Mouse (Mus musculus) CH12F3 (cell line): ENCODE results near the gene Ranbp17.

Source experiments
- in situ Hi-C: fragments of 300-500 bp; cut with MboI; formaldehyde crosslinking; loops from 2 replicates; pipeline ENCODE4 v1.14.3; 2020; ENCODE audit warnings: low sequenced_read_pairs

Gene Ranbp17

GRCm38 (mm10) chr11:33198351-33199116 is 315.0 kb downstream of the Ranbp17 start:
- in situ Hi-C loops, result no loop called here

DNA sequence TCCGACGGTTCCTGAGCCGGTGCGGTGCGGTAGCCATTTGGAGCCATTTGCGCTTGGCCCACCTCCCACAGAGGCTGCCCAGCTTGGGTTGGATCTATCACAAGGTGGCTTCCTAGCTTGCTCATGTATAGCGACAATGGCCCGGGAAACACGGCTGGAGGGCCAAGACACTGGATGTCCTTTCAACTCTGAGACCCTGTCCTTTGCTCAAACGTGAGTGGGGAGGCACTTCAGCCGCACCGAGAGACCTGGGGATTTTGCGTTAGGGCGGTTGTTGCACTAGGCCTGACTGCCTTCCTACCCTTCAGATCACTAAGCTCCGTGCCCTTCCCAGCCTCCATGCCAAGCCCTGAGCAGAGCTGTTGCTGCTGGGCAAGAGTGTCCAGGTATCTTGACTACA is 315.9 kb downstream of the Ranbp17 start:
- in situ Hi-C loops, result no loop called here

GRCm38 (mm10) chr11:33197133-33197514 is 316.4 kb downstream of the Ranbp17 start:
- in situ Hi-C loops, result no loop called here

GRCm38 (mm10) chr11:33196447-33197132 is 317.0 kb downstream of the Ranbp17 start:
- in situ Hi-C loops, result no loop called here

GRCm38 (mm10) chr11:33195531-33196446 is 317.8 kb downstream of the Ranbp17 start:
- in situ Hi-C loops, result no loop called here

DNA sequence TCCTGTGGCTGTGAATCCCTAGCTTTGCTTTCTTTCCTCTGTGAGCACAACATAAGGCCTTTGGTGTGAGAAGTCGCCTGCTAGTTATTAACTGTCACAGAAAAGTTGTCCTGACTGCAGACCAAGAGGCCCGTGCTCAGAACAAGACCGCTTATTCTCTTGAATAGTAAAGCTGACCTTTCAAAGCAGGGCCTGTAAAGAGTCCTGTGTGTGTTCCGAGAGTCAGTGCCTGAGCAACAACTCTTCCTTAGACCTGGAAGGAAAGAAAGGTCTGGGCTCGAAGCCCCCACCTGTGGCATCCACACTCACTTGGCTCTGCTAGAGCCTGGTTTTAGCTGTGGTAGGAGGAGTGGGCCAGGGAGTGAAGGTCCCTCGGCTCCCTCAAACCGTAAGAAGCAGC is 318.5 kb downstream of the Ranbp17 start:
- in situ Hi-C loops, result no loop called here

DNA sequence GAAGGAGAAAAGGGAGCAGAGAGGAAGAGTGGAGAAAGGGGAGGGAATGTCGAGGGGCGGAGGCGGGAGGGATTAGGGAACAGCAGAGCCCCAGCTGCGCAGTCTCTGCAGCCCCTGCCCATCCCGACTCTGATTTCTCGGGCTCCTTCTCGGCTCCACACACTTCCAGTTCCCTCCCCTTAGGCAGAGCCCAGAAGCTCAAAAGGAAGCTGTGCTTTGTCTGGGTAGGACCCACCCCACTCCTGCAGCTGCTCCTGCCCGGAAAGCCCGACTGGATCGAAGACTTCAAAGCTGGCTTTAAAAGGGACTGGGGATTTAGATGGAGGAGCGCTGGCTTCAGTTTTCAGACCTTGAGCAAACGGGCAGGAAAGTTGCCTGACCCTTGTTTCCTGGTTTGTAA is 319.9 kb downstream of the Ranbp17 start:
- in situ Hi-C loops, result no loop called here

DNA sequence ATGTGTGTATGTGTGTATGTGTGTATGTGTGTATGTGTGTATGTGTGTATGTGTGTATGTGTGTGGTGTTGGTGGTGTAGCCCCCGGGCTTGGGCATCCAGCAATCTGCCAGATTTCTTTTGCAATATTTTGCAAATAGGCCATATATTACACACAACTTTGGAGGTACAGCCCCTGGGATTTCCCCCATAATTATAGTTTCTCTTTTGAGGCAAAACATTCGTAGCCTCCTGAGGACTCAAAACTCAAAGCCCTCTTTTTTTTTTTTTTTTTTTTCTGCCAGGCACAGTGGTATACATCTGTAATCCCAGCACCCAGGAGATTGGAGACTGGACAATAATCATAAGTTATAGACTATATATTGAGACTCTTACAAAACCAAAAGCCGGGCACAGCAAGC is 331.7 kb downstream of the Ranbp17 start:
- in situ Hi-C loops, result no loop called here

DNA sequence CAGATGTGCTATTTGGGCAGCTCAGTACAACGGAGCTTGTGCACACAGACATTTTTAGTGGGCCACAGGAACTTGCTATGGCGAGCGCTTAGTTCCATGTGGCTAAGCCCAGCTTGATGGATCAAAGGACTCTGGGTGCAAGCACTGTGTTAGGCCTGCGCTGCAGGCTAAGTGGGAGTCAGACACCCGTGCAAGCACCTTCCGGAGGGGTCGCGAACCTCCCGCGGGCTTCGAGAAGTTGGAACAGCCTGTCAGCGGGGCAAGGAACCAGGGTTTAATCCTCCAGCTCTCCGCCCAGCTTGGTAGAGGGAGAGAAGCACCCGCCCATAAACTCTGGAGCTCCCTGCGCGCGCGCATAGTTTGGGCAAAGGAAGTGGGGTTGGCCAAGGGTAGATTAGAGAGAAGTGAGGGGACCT is 332.8 kb downstream of the Ranbp17 start:
- in situ Hi-C loops, result no loop called here

- in situ Hi-C loops, result loop anchor here (5.0 to 10.0 kb wide), 2 partner anchors 117 to 445 kb away; no protein-coding TSS in a partner anchor
These were observed 333.7 kb downstream of the Ranbp17 start for GRCm38 (mm10) chr11:33179802-33180201.

DNA sequence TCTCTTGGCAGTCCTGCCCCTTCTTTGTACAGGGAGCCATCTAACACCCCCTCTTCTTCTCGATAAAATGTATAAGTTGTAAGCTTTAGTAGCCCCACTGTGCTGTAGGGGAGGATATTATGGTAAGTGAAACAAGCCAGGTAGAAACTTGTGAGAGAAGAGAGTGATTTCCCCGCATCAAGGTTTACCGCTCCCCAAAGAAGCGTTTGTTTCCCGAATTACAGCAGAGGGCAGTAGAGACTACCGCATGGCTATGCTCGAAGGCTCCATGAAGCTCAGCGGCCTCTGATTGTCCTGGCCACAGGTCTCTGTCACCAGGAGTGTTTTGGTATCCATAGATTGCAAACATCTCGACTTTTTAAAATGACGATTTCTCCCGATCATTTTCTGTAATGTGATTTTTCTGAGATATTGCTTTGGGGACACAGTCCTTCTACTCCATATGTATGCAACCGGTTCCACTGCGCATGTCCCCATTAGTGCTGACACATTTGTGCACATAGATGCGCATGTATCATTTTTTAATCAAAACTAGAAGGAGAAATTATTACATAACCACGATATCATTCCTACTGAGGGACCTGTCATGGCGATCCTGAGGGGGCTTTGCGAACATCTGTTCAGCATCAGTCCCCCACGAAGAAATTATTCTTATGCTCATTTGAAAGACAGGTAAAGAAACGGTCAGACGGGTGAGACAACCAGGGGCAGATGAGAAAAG is 336.9 kb downstream of the Ranbp17 start:
- in situ Hi-C loops, result loop anchor here (5.0 to 10.0 kb wide), 2 partner anchors 121 to 448 kb away; no protein-coding TSS in a partner anchor

GRCm38 (mm10) chr11:33175768-33176167 is 337.8 kb downstream of the Ranbp17 start:
- in situ Hi-C loops, result loop anchor here (5.0 to 10.0 kb wide), 2 partner anchors 122 to 449 kb away; no protein-coding TSS in a partner anchor

GRCm38 (mm10) chr11:33170489-33170888 is 343.1 kb downstream of the Ranbp17 start:
- in situ Hi-C loops, result loop anchor here (10.0 kb wide), 1 partner anchor 454 kb away; no protein-coding TSS in a partner anchor

DNA sequence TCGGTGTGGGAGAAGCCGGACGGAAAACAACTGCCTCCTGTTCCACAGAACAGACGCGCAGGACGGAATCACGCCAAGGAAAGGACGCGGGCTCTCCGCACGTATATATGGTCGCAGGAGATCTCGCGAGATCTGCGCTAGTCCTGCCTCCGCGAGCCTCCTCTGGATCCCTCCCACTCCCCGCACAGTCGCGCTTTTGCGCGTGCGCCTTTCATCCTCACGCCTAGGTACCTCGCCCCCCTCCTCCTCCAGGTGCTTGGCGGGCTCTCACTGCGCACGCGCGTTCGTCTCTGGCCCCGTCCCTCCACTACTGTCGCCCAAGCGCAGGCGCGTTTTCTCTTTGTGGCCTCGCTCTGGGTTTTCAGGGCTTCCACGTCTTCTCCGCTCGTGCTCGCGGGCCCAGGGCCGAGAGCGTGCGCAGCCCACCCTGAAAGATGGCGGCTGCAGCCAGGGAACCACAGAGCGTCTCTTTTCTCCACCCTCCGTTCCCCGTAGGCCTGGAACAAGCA is 350.5 kb downstream of the Ranbp17 start, which contains the start of gene Npm1:
Gene Npm1, minus strand, starts transcription at position 209 of the 509 bp plus-strand sequence.
- in situ Hi-C loops, result no loop called here

GRCm38 (mm10) chr11:33162211-33162997 is 351.1 kb downstream of the Ranbp17 start:
- in situ Hi-C loops, result no loop called here
